Mouse (Mus musculus) kidney, adult 2 months (tissue): Measurements from ENCODE around the gene Rad23a. TPM values are rescaled to one million over a fixed set of nuclear protein-coding genes. Genes with fewer than 3 reads are reported as not detected.
A peak's percentile ranks its signal among the peaks of the same experiment; 100 is the strongest.

Experiments
- DNase-seq: peaks from one replicate; pipeline ENCODE4 v3.0.0; 2021
- H3K27ac ChIP-seq: fragments of 200-500 bp; 2 replicates; pipeline ENCODE4 v1.5.1; 2012; ENCODE audit warnings: low read depth, low read length, control low read depth, inconsistent platforms; ENCODE audit not compliant: insufficient read depth
- H3K27me3 ChIP-seq: fragments of 200-500 bp; replicated peaks from 2 replicates; pipeline ENCODE4 v1.6.1; 2012; ENCODE audit warnings: mild to moderate bottlenecking, moderate library complexity, low read length, inconsistent platforms; ENCODE audit not compliant: control insufficient read depth, insufficient read depth
- H3K36me3 ChIP-seq: fragments of 200-500 bp; 2 replicates; pipeline ENCODE4 v1.6.1; 2012; ENCODE audit warnings: mild to moderate bottlenecking, moderate library complexity, low read length, inconsistent platforms; ENCODE audit not compliant: control insufficient read depth, insufficient read depth
- H3K4me1 ChIP-seq: fragments of 200-500 bp; 2 replicates; pipeline ENCODE4 v1.6.1; 2011; ENCODE audit warnings: low read length; ENCODE audit not compliant: control insufficient read depth, insufficient read depth
- H3K4me3 ChIP-seq: fragments of 200-500 bp; 2 replicates; pipeline ENCODE4 v1.5.1; 2011; ENCODE audit warnings: mild to moderate bottlenecking, low read depth, low read length, control low read depth; ENCODE audit not compliant: insufficient read depth
- CTCF ChIP-seq: fragments of 200-500 bp; conservative IDR thresholded peaks from 2 replicates; pipeline ENCODE4 v1.5.1; 2011; ENCODE audit warnings: low read depth, mild to moderate bottlenecking, control low read depth, low read length, moderate library complexity, mixed read lengths; ENCODE audit not compliant: insufficient read depth, insufficient read length
- POLR2A ChIP-seq: fragments of 200-500 bp; IDR thresholded peaks from one replicate; pipeline ENCODE4 v1.6.1; 2011; ENCODE audit warnings: low read depth, low read length, control low read depth
- WGBS: fragments of 180-500 bp; shearing (Covaris S2); methylation state at CpG from one replicate; pipeline ENCODE4 v1.1.7; 2018; 5-methylcytosine and 5-hydroxymethylcytosine counted together
- polyA plus RNA-seq: library from polyadenylated mRNA; depleted of rRNA; stranded (reverse); fragments of >200 nt; gene quantifications from 2 replicates; pipeline ENCODE4 v1.2.3, GENCODE M21; 2012

Rad23a gene
- polyA plus RNA-seq, 1 experiment: 73.0 TPM

DNA sequence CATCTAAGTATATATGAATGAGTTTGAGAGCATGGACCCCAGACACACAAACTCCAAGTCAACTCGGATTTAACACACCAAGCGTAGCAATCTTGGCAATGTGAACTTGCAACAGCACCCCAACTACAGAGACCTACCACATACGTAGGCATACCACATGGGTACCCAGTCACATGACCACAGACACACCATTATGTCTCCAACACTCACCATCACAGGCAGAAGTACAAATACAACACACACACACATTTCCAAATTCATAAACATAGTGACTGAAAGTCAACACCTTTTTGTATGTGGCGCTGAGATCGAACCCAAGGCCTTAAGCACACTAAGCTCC is 30.6 kb downstream of the Rad23a start:
- H3K4me1 ChIP-seq: no peaks in the 10 kb centered on the region; the same call in 1 of the 2 replicates
- no peak overlapping the region for H3K27ac ChIP-seq
- no peak overlapping the region for H3K4me3 ChIP-seq
- TF ChIP-seq POLR2A: no peak
- TF ChIP-seq CTCF: no peak
- H3K36me3 ChIP-seq: no peaks in the 10 kb centered on the region
- 84% methylated on average over 5 of the region's 5 CpGs for WGBS
- DNase-seq: no peak
- no peaks in the 10 kb centered on the region for H3K27me3 ChIP-seq

DNA sequence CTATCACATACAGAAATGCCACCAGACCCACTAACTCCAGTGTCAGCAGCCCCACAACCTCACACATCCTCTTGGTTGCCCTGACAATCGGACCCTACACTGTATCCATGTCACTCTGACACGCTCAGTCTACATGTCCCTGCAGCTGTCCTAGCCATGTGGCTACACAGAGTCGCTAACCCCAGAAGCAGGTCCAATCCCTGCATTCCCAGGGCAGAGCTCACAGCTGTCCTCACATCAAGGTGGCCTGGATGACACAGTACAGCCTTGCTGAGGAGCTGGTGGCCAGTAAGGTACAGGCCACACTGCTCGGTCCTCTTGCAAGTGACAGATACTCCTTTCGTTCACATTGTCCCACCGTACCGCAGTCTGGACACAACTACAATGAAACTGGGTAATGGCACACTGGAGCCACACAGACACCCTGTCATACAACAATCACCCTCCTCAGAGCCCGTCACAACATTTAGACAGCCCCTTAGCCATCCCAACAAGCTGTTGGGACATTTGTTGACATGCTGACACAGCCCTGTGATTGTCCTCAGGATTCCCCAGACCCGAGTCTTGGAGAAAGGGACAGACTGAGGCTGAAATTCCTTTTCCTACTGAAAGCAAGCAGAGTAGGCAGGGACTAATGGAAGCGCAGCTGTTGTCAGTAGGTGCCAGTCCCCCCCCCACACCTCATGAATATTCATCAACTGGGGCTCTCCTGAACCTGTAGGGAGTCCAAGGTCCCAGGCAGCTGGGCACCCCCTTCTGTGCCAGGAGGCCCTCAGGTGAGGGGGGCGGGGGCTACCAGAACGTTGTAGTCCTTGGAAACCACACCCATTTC is 31.1 kb downstream of the Rad23a start:
- no peak for DNase-seq
- no peak for TF ChIP-seq POLR2A
- no peak for TF ChIP-seq CTCF
- no peak overlapping the region for H3K4me3 ChIP-seq
- no peaks in the 10 kb centered on the region for H3K27me3 ChIP-seq
- H3K36me3 ChIP-seq: no peaks in the 10 kb centered on the region
- H3K4me1 ChIP-seq: no peaks in the 10 kb centered on the region; the same call in 1 of the 2 replicates
- 76% methylated on average over 12 of the region's 12 CpGs for WGBS
- no peak overlapping the region for H3K27ac ChIP-seq

DNA sequence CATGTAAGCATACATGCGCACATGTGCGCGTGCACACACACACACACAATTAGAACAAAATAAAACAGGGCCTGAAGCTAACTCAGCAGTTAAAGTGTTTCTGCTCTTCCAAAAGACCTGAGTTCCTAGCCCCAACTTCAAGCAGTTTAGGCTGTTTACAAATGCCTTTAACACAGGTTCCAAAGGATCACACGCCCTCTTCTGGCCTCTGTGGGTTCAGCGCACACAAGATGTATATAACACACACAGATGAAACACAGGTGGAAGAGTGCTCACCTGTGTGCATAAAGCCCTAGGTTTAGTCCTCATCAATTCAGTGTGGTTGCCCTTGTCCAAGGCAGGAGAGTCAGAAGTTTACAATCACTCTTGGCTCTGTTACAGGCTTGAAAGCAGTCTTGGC is 34.4 kb downstream of the Rad23a start:
- Histone ChIP-seq H3K36me3 (no peaks in the 10 kb centered on the region), H3K27me3 (no peaks in the 10 kb centered on the region), H3K4me3 (no peak overlapping the region), H3K27ac (no peak overlapping the region), H3K4me1 (no peaks in the 10 kb centered on the region; the same call in 1 of the 2 replicates)
- TF ChIP-seq CTCF (no peak), POLR2A (no peak)
- DNase-seq: no peak
- WGBS: 95% methylated on average over 5 of the region's 5 CpGs

- 16% methylated on average over 112 of the region's 125 CpGs for WGBS
- Histone ChIP-seq H3K4me1 (0 out of 2 replicates have a peak, but pooled peaks cover 5% of the 10 kb centered on the region), H3K27ac (peak within 1 kb of the TSS; percentile 27), H3K27me3 (no peaks in the 10 kb centered on the region), H3K36me3 (no peaks in the 10 kb centered on the region), H3K4me3 (peak within 1 kb of the TSS; percentile 64)
- peak; percentile 82 for DNase-seq
- TF ChIP-seq CTCF (0 out of 2 replicates have a peak, but pooled peaks have one; percentile 9), POLR2A (no peak)
Measured at GRCm38 (mm10) chr8:84799999-84800831, 40.2 kb downstream of the Rad23a start, which contains the start of gene Nfix. Gene Nfix (minus strand): TSS chr8:84800344.

- TF ChIP-seq POLR2A: no peak
- TF ChIP-seq CTCF: no peak
- Histone ChIP-seq H3K27me3 (no peaks in the 10 kb centered on the region), H3K4me1 (0 out of 2 replicates have a peak, but pooled peaks cover 5% of the 10 kb centered on the region), H3K36me3 (no peaks in the 10 kb centered on the region), H3K27ac (peak overlapping the region; percentile 27), H3K4me3 (peak overlapping the region; percentile 64)
- 5% methylated on average over 96 of the region's 108 CpGs for WGBS
- peak; percentile 67 for DNase-seq
Measured at GRCm38 (mm10) chr8:84799136-84799931, 41.1 kb downstream of the Rad23a start.

DNA sequence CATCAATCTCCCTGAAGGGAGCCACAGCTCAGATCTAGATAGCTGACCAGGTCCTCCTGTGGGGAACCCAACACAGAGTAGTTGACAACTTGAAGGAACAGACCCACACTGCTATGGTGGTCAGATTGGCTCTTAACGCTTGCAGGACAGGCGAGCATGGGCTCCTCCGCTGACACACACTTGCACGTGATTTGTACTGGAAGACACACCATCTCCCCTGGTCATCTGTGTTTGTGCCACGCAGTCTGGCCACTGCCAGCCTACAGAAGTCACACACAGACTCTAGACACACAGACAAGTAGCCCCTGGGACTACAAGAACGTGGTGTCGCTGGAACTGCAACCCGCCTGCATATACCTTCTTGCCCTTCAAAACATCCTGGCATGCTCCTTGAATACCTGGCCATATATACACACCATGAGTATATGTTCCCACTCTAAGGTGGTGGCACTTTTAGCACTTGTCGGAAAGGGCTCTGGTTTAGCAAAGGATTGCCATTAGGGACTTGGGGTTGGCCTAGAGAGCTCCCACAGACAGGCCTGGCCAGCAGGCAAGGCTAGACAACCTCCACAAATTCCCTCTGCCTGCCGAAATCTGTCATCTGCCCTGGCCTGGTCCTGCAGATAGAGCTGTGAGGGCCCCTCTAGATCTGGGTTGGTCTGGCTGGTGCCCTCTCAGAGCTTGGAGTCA is 41.9 kb downstream of the Rad23a start:
- Histone ChIP-seq H3K4me3 (peak overlapping the region; percentile 64), H3K27me3 (no peaks in the 10 kb centered on the region), H3K36me3 (no peaks in the 10 kb centered on the region), H3K4me1 (0 out of 2 replicates have a peak, but pooled peaks cover 5% of the 10 kb centered on the region), H3K27ac (peak overlapping the region; percentile 4)
- WGBS: 82% methylated on average over 10 of the region's 10 CpGs
- DNase-seq: no peak
- TF ChIP-seq POLR2A (no peak), CTCF (no peak)
